Mouse (Mus musculus) embryonic facial prominence, embryonic 14.5 days (tissue): ENCODE measurements at regions not wholly inside any gene's neighbourhood (a gene's known extent, or its start where the extent isn't known, plus 50 kb on each side); places are given as distances from the start of the nearest gene placed in this dataset.

Source experiments
- ATAC-seq: fragments of 200-750 bp; cut with Nextera tagmentation; 2 replicates; pipeline ENCODE4 v1.8.0; 2017; ENCODE audit warnings: low read depth, moderate number of reproducible peaks, moderate TSS enrichment
- DNase-seq: peaks from one replicate; pipeline ENCODE4 v3.0.0-alpha.2; 2015; ENCODE audit warnings: low spot score
- H3K27ac ChIP-seq: fragments of 300-500 bp; sonication (generic); replicated peaks from 2 replicates; pipeline ENCODE4 v1.5.1; 2014; ENCODE audit warnings: low read depth, mild to moderate bottlenecking, low read length, moderate library complexity
- H3K27me3 ChIP-seq: fragments of 300-500 bp; sonication (generic); replicated peaks from 2 replicates; pipeline ENCODE4 v1.6.1; 2014; ENCODE audit warnings: low read length; ENCODE audit not compliant: control insufficient read depth, insufficient read depth
- H3K36me3 ChIP-seq: fragments of 300-500 bp; sonication (generic); 2 replicates; pipeline ENCODE4 v1.6.1; 2014; ENCODE audit warnings: low read length, mixed read lengths; ENCODE audit not compliant: control insufficient read depth, insufficient read depth
- H3K4me1 ChIP-seq: fragments of 300-500 bp; sonication (generic); 2 replicates; pipeline ENCODE4 v1.6.1; 2014; ENCODE audit warnings: antibody characterized with exemption, low read length; ENCODE audit not compliant: control insufficient read depth, insufficient read depth
- H3K4me2 ChIP-seq: fragments of 300-500 bp; sonication (generic); 2 replicates; pipeline ENCODE4 v1.6.1; 2014; ENCODE audit warnings: low read depth, mild to moderate bottlenecking, low read length, moderate library complexity, mixed read lengths
- H3K4me3 ChIP-seq: fragments of 300-500 bp; sonication (generic); 2 replicates; pipeline ENCODE4 v1.5.1; 2014; ENCODE audit warnings: low read depth, mild to moderate bottlenecking, low read length
- H3K9ac ChIP-seq: fragments of 300-500 bp; sonication (generic); 2 replicates; pipeline ENCODE4 v1.6.1; 2014; ENCODE audit warnings: low read depth, mild to moderate bottlenecking, low read length, moderate library complexity, mixed read lengths
- H3K9me3 ChIP-seq: fragments of 300-500 bp; sonication (generic); 2 replicates; pipeline ENCODE4 v1.6.1; 2016; ENCODE audit warnings: low read length; ENCODE audit not compliant: control insufficient read depth
- WGBS: fragments of 180-500 bp; shearing (Covaris S2); extraction: QIAGEN DNeasy Blood & Tissue Kit; methylation state at CpG from one replicate; pipeline ENCODE4 v1.1.7; 2014; 5-methylcytosine and 5-hydroxymethylcytosine counted together

GRCm38 (mm10) chr1:73728377-73728776 lies 395.9 kb downstream of the Tns1 start:
- no peaks in the 10 kb centered on the region for H3K27me3 ChIP-seq
- no peaks in the 10 kb centered on the region for H3K36me3 ChIP-seq
- 0 out of 2 replicates have a peak, but pooled peaks cover 4% of the 10 kb centered on the region for H3K4me1 ChIP-seq
- no peak overlapping the region for H3K9ac ChIP-seq
- DNase-seq, result peak; percentile 42
- H3K4me2 ChIP-seq, result no peak overlapping the region
- 74% methylated on average over 1 of the region's 1 CpGs for WGBS
- H3K9me3 ChIP-seq, result no peaks in the 10 kb centered on the region
- H3K27ac ChIP-seq, result no peak overlapping the region
- no peak for ATAC-seq
- no peak overlapping the region for H3K4me3 ChIP-seq

GRCm38 (mm10) chr1:73727781-73728180 lies 396.5 kb downstream of the Tns1 start:
- no peaks in the 10 kb centered on the region for H3K27me3 ChIP-seq
- 0 out of 2 replicates have a peak, but pooled peaks cover 4% of the 10 kb centered on the region for H3K4me1 ChIP-seq
- no peak for DNase-seq
- H3K27ac ChIP-seq, result no peak overlapping the region
- H3K36me3 ChIP-seq, result no peaks in the 10 kb centered on the region
- H3K9ac ChIP-seq, result no peak overlapping the region
- H3K9me3 ChIP-seq, result no peaks in the 10 kb centered on the region
- no peak for ATAC-seq
- H3K4me3 ChIP-seq, result no peak overlapping the region
- no peak overlapping the region for H3K4me2 ChIP-seq

GRCm38 (mm10) chr1:73726658-73727057 lies 397.6 kb downstream of the Tns1 start:
- 0 out of 2 replicates have a peak, but pooled peaks cover 4% of the 10 kb centered on the region for H3K4me1 ChIP-seq
- H3K36me3 ChIP-seq, result no peaks in the 10 kb centered on the region
- no peak for DNase-seq
- H3K4me3 ChIP-seq, result no peak overlapping the region
- H3K9ac ChIP-seq, result no peak overlapping the region
- H3K27ac ChIP-seq, result no peak overlapping the region
- 90% methylated on average over 2 of the region's 2 CpGs for WGBS
- H3K27me3 ChIP-seq, result no peaks in the 10 kb centered on the region
- H3K4me2 ChIP-seq, result no peak overlapping the region
- ATAC-seq, result no peak
- H3K9me3 ChIP-seq, result no peaks in the 10 kb centered on the region

- H3K27ac ChIP-seq, result no peak overlapping the region
- no peaks in the 10 kb centered on the region for H3K36me3 ChIP-seq
- H3K9ac ChIP-seq, result no peak overlapping the region
- no peaks in the 10 kb centered on the region for H3K9me3 ChIP-seq
- no peak overlapping the region for H3K4me2 ChIP-seq
- H3K4me3 ChIP-seq, result no peak overlapping the region
- H3K4me1 ChIP-seq, result 0 out of 2 replicates have a peak, but pooled peaks cover 4% of the 10 kb centered on the region
- peak; percentile 3 for DNase-seq
- no peak for ATAC-seq
- H3K27me3 ChIP-seq, result no peaks in the 10 kb centered on the region
- 100% methylated on average over 1 of the region's 1 CpGs for WGBS
Measured at GRCm38 (mm10) chr1:73725486-73725885, 398.8 kb downstream of the Tns1 start.

- 52% methylated on average over 2 of the region's 2 CpGs for WGBS
- DNase-seq, result peak; percentile 21
- Histone ChIP-seq H3K27me3 (no peaks in the 10 kb centered on the region), H3K9me3 (no peaks in the 10 kb centered on the region), H3K4me2 (no peak overlapping the region), H3K4me1 (0 out of 2 replicates have a peak, but pooled peaks cover 4% of the 10 kb centered on the region), H3K36me3 (no peaks in the 10 kb centered on the region), H3K4me3 (no peak overlapping the region), H3K27ac (no peak overlapping the region), H3K9ac (no peak overlapping the region)
- ATAC-seq, result no peak
Measured at GRCm38 (mm10) chr1:73724551-73724950, 399.7 kb downstream of the Tns1 start.

GRCm38 (mm10) chr1:73721486-73722225 lies 402.6 kb downstream of the Tns1 start:
- ATAC-seq, result no peak
- Histone ChIP-seq H3K27ac (no peak overlapping the region), H3K36me3 (no peaks in the 10 kb centered on the region), H3K4me1 (0 out of 2 replicates have a peak, but pooled peaks cover 4% of the 10 kb centered on the region), H3K4me3 (no peak overlapping the region), H3K9me3 (no peaks in the 10 kb centered on the region), H3K27me3 (no peaks in the 10 kb centered on the region), H3K4me2 (no peak overlapping the region), H3K9ac (no peak overlapping the region)
- WGBS, result 77% methylated on average over 6 of the region's 6 CpGs
- DNase-seq, result peak; percentile 24

GRCm38 (mm10) chr1:73718421-73718820 lies 405.8 kb downstream of the Tns1 start:
- 84% methylated on average over 5 of the region's 5 CpGs for WGBS
- Histone ChIP-seq H3K27me3 (no peaks in the 10 kb centered on the region), H3K4me3 (no peak overlapping the region), H3K27ac (no peak overlapping the region), H3K4me1 (no peaks in the 10 kb centered on the region), H3K9me3 (no peaks in the 10 kb centered on the region), H3K9ac (no peak overlapping the region), H3K36me3 (no peaks in the 10 kb centered on the region), H3K4me2 (no peak overlapping the region)
- ATAC-seq (no peak), DNase-seq (no peak)

GRCm38 (mm10) chr1:73717401-73717800 lies 406.8 kb downstream of the Tns1 start:
- H3K27ac ChIP-seq, result no peak overlapping the region
- no peak for DNase-seq
- H3K4me2 ChIP-seq, result no peak overlapping the region
- H3K9me3 ChIP-seq, result no peaks in the 10 kb centered on the region
- no peak overlapping the region for H3K9ac ChIP-seq
- 76% methylated on average over 7 of the region's 7 CpGs for WGBS
- H3K27me3 ChIP-seq, result no peaks in the 10 kb centered on the region
- no peak overlapping the region for H3K4me3 ChIP-seq
- no peaks in the 10 kb centered on the region for H3K4me1 ChIP-seq
- no peak for ATAC-seq
- H3K36me3 ChIP-seq, result no peaks in the 10 kb centered on the region

GRCm38 (mm10) chr1:73716901-73717300 lies 407.3 kb downstream of the Tns1 start:
- H3K27ac ChIP-seq, result no peak overlapping the region
- no peaks in the 10 kb centered on the region for H3K4me1 ChIP-seq
- DNase-seq (no peak), ATAC-seq (no peak)
- no peaks in the 10 kb centered on the region for H3K36me3 ChIP-seq
- no peak overlapping the region for H3K4me3 ChIP-seq
- no peak overlapping the region for H3K4me2 ChIP-seq
- H3K27me3 ChIP-seq, result no peaks in the 10 kb centered on the region
- H3K9ac ChIP-seq, result no peak overlapping the region
- no peaks in the 10 kb centered on the region for H3K9me3 ChIP-seq
